Mouse (Mus musculus): Measurements from ENCODE around the gene Csrnp3. TPM values are rescaled to one million over a fixed set of nuclear protein-coding genes. Genes with fewer than 3 reads are reported as not detected.

The Csrnp3 gene
- total RNA-seq, 2 experiments from 2014 or later: 72.7 to 82.4 TPM

DNA sequence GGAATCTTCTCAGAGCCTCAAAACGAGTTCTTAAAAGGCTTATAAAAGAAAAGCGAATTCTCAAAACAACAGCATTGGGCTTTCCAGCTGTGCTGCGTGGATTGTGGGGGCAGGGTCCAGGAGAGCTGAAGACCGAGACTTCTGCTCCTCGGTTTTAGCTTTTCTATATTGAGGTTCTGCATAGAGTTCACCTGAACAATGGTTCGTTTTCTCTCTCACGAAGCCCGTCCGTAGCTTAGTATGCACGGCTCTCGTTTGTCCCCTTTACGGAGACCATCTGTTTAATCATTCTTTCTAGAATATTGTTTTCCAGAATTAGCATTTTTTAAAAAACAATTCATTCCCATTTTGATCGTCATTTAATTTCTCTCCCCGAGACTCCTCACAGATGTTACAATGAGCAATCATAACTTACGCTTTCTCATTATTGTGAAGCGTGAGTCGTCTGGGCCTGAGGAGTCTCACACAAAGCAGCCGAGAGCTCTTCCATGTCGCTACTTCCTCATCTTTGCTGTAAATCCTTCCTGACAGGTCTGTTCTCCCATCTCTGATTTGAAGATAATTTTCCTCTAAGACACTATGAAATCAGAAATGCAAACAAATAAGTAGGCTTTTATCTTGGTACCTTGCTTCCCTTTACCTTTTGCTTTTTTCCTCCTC, 163.6 kb downstream of the Csrnp3 start:
- DNase-seq (ENCODE audit: extremely low spot score in 1 of 2, low spot score in 1 of 2): no peak

DNA sequence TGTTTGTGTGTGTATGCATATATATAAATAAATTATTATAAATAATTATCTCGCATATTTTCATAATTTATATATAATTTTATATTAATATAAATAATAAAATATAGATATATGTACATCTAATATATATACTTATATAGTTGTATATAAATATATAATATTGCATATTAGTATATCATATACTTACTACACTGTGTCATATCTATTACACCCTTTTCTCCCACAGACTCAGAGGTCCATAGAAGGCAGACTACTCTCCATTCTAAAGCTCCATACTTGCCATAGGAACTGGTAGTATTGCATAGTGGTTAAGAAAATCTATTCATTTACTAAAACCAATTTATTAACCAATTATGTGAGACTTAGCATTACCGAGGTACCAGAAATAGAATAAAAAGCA, 164.1 kb downstream of the Csrnp3 start:
- DNase-seq (ENCODE audit: extremely low spot score in 1 of 2, low spot score in 1 of 2): no peak

GRCm38 (mm10) chr2:66018711-66019110, 173.1 kb downstream of the Csrnp3 start:
- DNase-seq (ENCODE audit: extremely low spot score in 1 of 2, low spot score in 1 of 2): no peak

- no peak for DNase-seq (ENCODE audit: extremely low spot score in 1 of 2, low spot score in 1 of 2)
Observed at GRCm38 (mm10) chr2:66019235-66019634, 173.7 kb downstream of the Csrnp3 start.

GRCm38 (mm10) chr2:66023419-66023818, 177.9 kb downstream of the Csrnp3 start:
- no peak for DNase-seq (ENCODE audit: extremely low spot score in 1 of 2, low spot score in 1 of 2)

GRCm38 (mm10) chr2:66024837-66025236, 179.3 kb downstream of the Csrnp3 start:
- no peak for DNase-seq (ENCODE audit: extremely low spot score in 1 of 2, low spot score in 1 of 2)

GRCm38 (mm10) chr2:66028812-66029211, 183.2 kb downstream of the Csrnp3 start:
- no peak for DNase-seq (ENCODE audit: extremely low spot score in 1 of 2, low spot score in 1 of 2)

DNA sequence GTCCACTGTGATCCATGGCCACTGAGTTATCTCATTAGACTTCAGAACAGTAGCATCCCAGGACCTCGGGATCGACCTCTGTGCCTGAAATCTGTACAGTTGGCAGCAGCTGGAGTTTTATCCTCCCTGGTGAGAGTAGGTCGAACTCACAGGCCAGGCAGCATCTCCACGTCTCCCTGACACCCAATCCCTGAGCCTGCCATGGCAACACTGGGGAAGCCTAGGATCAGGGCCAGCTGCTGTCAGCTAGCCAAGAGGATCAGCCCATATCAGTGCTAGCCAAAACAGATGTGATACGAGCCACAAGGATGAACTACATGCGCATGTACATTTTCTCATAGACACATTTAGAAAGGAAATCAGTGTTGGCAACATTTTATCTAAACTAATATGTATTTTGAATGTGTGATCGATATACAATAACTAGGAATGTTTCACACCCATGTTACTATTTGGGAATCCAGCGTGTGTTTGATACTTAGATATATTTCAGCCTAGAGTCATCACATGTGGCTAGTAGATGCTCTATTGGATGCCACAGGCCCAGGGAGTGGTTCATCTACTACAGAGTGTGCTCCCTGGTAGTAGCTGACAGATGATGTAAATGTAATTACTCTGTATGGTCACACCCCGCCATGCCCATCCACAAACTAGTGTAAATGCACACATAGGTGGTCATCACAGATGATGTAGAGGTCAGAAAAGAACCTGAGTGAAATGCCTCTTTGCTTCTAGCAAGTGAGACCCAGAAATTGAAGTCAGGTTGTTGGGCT, 189.5 kb downstream of the Csrnp3 start:
- DNase-seq (ENCODE audit: extremely low spot score in 1 of 2, low spot score in 1 of 2): peak in 1 of 2 experiments; percentile 48

DNA sequence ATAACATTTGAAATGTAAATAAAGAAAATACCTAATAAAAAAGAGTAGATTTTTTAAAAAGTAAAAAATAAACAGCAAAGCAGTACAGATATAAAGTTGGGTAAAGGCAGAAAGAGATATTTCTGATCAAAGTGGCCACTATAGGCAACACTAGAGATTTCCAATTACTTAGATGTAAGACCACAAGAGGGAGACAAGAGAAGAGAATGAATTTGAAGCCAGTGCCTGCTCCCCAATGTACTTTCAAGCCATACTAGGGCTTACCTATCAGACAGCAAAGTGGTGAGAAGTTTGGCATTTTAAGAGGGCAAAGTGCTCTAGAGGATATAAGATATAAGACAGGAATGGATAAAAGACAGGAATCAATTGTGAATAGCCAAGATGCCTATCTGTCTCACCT, 195.0 kb downstream of the Csrnp3 start:
- DNase-seq (ENCODE audit: extremely low spot score in 1 of 2, low spot score in 1 of 2): no peak

DNA sequence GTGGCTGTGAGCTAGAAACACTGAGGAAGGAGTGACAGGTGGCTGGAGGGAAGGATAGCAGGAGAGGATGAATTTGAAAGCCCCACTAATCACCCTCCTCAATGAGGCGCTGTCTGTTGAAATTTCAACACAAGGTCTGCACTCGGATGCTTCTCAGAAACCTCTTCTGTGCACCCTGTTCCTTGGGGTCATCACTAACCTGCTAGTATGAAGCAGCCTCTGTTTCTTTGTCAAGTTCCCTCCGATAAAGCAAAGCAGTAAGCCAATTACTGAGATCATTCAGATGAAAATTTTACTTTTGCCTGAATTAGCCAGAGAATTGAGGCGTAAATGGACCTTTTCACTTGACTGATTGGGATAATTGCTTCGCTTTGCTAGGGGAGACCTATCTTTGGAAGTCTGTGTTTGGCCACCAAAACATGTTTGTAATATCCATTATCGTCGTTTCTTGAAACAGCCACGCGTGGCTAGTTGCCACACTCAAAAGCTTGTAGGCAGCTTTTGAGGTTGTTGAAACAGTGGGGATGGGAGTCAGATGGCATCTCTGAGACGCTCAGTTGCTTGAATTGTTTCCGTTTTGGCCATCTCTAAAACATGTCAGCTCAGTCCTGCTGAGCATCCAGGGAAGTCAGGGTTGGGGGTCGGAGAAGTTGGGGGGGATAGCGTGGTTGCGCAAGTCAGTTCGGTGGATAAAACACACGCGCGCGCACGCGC, 195.8 kb downstream of the Csrnp3 start:
- no peak for DNase-seq (ENCODE audit: extremely low spot score in 1 of 2, low spot score in 1 of 2)

DNA sequence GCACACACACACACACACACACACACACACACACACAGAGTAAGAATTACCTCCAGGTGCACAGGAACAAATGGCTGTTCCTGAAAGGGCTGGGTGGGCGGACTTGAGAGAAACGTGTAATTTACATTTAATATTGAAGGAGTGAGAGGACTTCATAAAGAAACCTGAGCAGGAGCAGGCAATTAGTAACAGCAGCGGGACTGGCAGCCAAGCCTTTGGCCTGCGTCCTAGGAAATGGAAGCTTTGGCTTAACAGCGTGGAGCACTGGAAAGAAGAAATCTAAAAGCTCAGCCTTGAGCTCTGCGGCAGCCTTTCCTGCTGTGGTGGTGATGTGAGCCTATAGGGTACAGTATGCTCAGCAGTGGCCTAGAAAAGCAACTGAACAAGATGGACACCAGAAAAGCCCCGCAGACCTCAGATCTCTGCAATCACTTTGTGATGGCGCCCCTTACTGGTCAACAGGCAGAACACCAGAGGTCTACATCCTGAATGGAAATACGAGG, 196.4 kb downstream of the Csrnp3 start:
- peak; percentile 53 to 56 for DNase-seq (ENCODE audit: extremely low spot score in 1 of 2, low spot score in 1 of 2)

- DNase-seq (ENCODE audit: extremely low spot score in 1 of 2, low spot score in 1 of 2): no peak
Observed at GRCm38 (mm10) chr2:66043441-66044404, 198.2 kb downstream of the Csrnp3 start.

- no peak for DNase-seq (ENCODE audit: extremely low spot score in 1 of 2, low spot score in 1 of 2)
Observed at GRCm38 (mm10) chr2:66044405-66045089, 199.0 kb downstream of the Csrnp3 start.

- DNase-seq (ENCODE audit: extremely low spot score in 1 of 2, low spot score in 1 of 2): no peak
Observed at GRCm38 (mm10) chr2:66063291-66063690, 217.7 kb downstream of the Csrnp3 start.

GRCm38 (mm10) chr2:66069454-66069853, 223.9 kb downstream of the Csrnp3 start:
- DNase-seq (ENCODE audit: extremely low spot score in 1 of 2, low spot score in 1 of 2): no peak

DNA sequence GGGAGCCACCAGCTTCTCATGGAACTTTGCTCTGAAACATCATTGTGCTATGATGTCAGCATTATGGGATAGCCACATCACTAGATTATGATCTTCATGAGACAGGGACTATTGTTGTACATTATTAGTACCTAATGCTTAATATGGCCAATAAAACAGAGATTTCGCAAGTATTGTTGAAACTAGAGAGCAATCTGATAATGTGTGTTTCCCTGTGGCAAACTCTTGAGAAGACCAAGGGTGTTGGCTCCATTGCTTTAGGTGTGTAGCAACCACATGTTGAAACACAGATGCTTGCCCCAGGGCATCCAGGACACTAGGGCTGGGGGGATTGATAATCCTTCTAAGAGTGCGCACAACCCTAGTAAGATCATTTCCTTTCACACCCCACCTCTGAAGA, 235.2 kb downstream of the Csrnp3 start:
- no peak for DNase-seq (ENCODE audit: extremely low spot score in 1 of 2, low spot score in 1 of 2)
